Mouse (Mus musculus) E14TG2a.4 (cell line): ENCODE results near the gene Atg4c.
A peak's percentile ranks its signal among the peaks of the same experiment; 100 is the strongest.

ENCODE experiments used
- CTCF ChIP-seq: conservative IDR thresholded peaks from 2 replicates; pipeline ENCODE4 v1.5.1; 2014; ENCODE audit warnings: low read length
- NANOG ChIP-seq: IDR thresholded peaks from 2 replicates; pipeline ENCODE4 v1.6.1; 2014; ENCODE audit warnings: borderline replicate concordance, low read length, mixed read lengths

- TF ChIP-seq CTCF (peak; percentile 93), NANOG (no peak)
Observed at GRCm38 (mm10) chr4:99298676-99299075, 104.9 kb downstream of the Atg4c start.
